ENCODE assay signal across 31 mouse cellular contexts in genomic region chr16:52513546-52514409, GRCm38 (mm10). TPM values are rescaled to one million over a fixed set of nuclear protein-coding genes. Genes with fewer than 3 reads are reported as not detected.
DNase-seq lines count a peak whose midpoint lies in the region; ATAC-seq and TF ChIP-seq lines count a peak whose summit lies in the region.
"Had no signal": no experiment of that assay in that cellular context is flagged by ENCODE, and none has a peak within 500 bp of the region (broad histone marks: within the 10 kb centered on the region; RNA-seq: fewer than 3 reads in every experiment).

No protein-coding gene starts in this region.

- WGBS in kidney, embryonic 16.5 days = 54% methylated on average over 5 of the region's 5 CpGs
- 58% methylated on average over 5 of the region's 5 CpGs for WGBS in stomach, embryonic 16.5 days
- WGBS in stomach, postnatal 0 days = 54% methylated on average over 5 of the region's 5 CpGs

- TF ChIP-seq CTCF in stomach, postnatal 0 days (IDR thresholded peaks at IDR 0.05; ENCODE audit: low read depth) = no peak

- H3K9ac ChIP-seq in kidney, embryonic 16.5 days (replicated peaks; ENCODE audit: low read length) = no peak overlapping the region
- H3K9ac ChIP-seq in stomach, embryonic 16.5 days (ENCODE audit: low read length) = no peak overlapping the region
- H3K9ac ChIP-seq in stomach, postnatal 0 days (ENCODE audit: low read length) = no peak overlapping the region
- H3K9ac ChIP-seq: hindbrain, embryonic 15.5 days; liver, embryonic 14.5 days; midbrain, embryonic 12.5 days; neural tube, embryonic 12.5 days had no signal

- no peak overlapping the region for H3K4me3 ChIP-seq in kidney, embryonic 16.5 days (ENCODE audit: low read length)
- no peak overlapping the region for H3K4me3 ChIP-seq in stomach, embryonic 16.5 days (replicated peaks; ENCODE audit: low read length)
- H3K4me3 ChIP-seq in stomach, postnatal 0 days (ENCODE audit: low read depth, low read length) = no peak overlapping the region
- H3K4me3 ChIP-seq: erythroblast, embryonic 14.5 days; hindbrain, embryonic 10.5 days; hindbrain, embryonic 15.5 days; megakaryocyte, embryonic 14.5 days; midbrain, embryonic 12.5 days; myocyte; neural tube, embryonic 12.5 days had no signal

- DNase-seq in frontal cortex, adult 2 months (ENCODE audit: extremely low spot score in 1 of 2, low spot score in 1 of 2) = peak; percentile 4 to 17
- DNase-seq in frontal cortex, postnatal 14 days (ENCODE audit: low spot score in 2 of 2) = no peak
- DNase-seq in kidney, adult 18-20 months = no peak
- DNase-seq in stomach, postnatal 0 days (ENCODE audit: low spot score) = no peak
- DNase-seq in ovary, adult 18-20 months (ENCODE audit: low spot score) = no peak
- DNase-seq: adrenal gland, postnatal 25 days; cerebellum, adult 18-20 months; cerebellum, postnatal 14 days; gastrocnemius, postnatal 25 days; heart, postnatal 10 days; kidney, adult 11 months; kidney, postnatal 4 days; layer of hippocampus, postnatal 36 days; liver; lung, adult 2 months; lung, postnatal 4 days; thymus, postnatal 14 days had no signal

- no peak for TF ChIP-seq EP300 in stomach, postnatal 0 days (optimal IDR thresholded peaks at IDR 0.05)

- H3K9me3 ChIP-seq in kidney, embryonic 16.5 days (ENCODE audit: low read length) = no peaks in the 10 kb centered on the region
- no peaks in the 10 kb centered on the region for H3K9me3 ChIP-seq in stomach, embryonic 16.5 days (replicated peaks; ENCODE audit: control insufficient read depth, low read length)
- no peaks in the 10 kb centered on the region for H3K9me3 ChIP-seq in stomach, postnatal 0 days (ENCODE audit: control insufficient read depth, low read length)
- H3K9me3 ChIP-seq: hindbrain, embryonic 10.5 days; hindbrain, embryonic 15.5 days; megakaryocyte, embryonic 14.5 days; midbrain, embryonic 12.5 days; neural tube, embryonic 12.5 days had no signal

- no peaks in the 10 kb centered on the region for H3K36me3 ChIP-seq in kidney, embryonic 16.5 days (ENCODE audit: insufficient read depth, low read length)
- no peaks in the 10 kb centered on the region for H3K36me3 ChIP-seq in stomach, embryonic 16.5 days (ENCODE audit: control insufficient read depth, insufficient read depth, low read length)
- H3K36me3 ChIP-seq in stomach, postnatal 0 days (ENCODE audit: control insufficient read depth, insufficient read depth, low read length) = no peaks in the 10 kb centered on the region
- H3K36me3 ChIP-seq: hindbrain, embryonic 10.5 days; hindbrain, embryonic 15.5 days; midbrain, embryonic 12.5 days; neural tube, embryonic 12.5 days had no signal

- H3K4me2 ChIP-seq in kidney, embryonic 16.5 days (replicated peaks; ENCODE audit: low read depth, low read length) = no peak overlapping the region
- H3K4me2 ChIP-seq in stomach, embryonic 16.5 days (ENCODE audit: low read depth, low read length) = no peak overlapping the region
- H3K4me2 ChIP-seq in stomach, postnatal 0 days (replicated peaks; ENCODE audit: low read depth) = no peak overlapping the region
- H3K4me2 ChIP-seq: heart, embryonic 11.5 days; hindbrain, embryonic 15.5 days; midbrain, embryonic 12.5 days; neural tube, embryonic 12.5 days had no signal

- no peak for ATAC-seq in kidney, embryonic 16.5 days (ENCODE audit: low FRiP score, low TSS enrichment)
- no peak for ATAC-seq in stomach, embryonic 16.5 days (ENCODE audit: insufficient read depth, low FRiP score)
- ATAC-seq in stomach, postnatal 0 days (ENCODE audit: low FRiP score, low TSS enrichment) = no peak
- ATAC-seq: CD4-positive, CD25-positive, alpha-beta regulatory T cell, adult 4 months; forebrain, embryonic 16.5 days; inflammation-experienced regulatory T-cells, adult 6 months had no signal

- H3K27ac ChIP-seq in kidney, embryonic 16.5 days (ENCODE audit: low read length) = 0 out of 2 replicates have a peak overlapping the region, but pooled peaks have one; percentile 34
- peak overlapping the region; percentile 29 for H3K27ac ChIP-seq in stomach, embryonic 16.5 days (ENCODE audit: low read length)
- no peak overlapping the region for H3K27ac ChIP-seq in stomach, postnatal 0 days (replicated peaks)
- H3K27ac ChIP-seq: hindbrain, embryonic 10.5 days; hindbrain, embryonic 15.5 days; liver, embryonic 14.5 days; midbrain, embryonic 12.5 days; neural tube, embryonic 12.5 days had no signal

- no peaks in the 10 kb centered on the region for H3K4me1 ChIP-seq in kidney, embryonic 16.5 days (ENCODE audit: insufficient read depth, low read length)
- no peaks in the 10 kb centered on the region for H3K4me1 ChIP-seq in stomach, embryonic 16.5 days (ENCODE audit: control insufficient read depth, insufficient read depth, low read length)
- no peaks in the 10 kb centered on the region for H3K4me1 ChIP-seq in stomach, postnatal 0 days (replicated peaks; ENCODE audit: control insufficient read depth, insufficient read depth)
- H3K4me1 ChIP-seq: hindbrain, embryonic 10.5 days; hindbrain, embryonic 15.5 days; megakaryocyte, embryonic 14.5 days; midbrain, embryonic 12.5 days; neural tube, embryonic 12.5 days had no signal

- no peaks in the 10 kb centered on the region for H3K27me3 ChIP-seq in kidney, embryonic 16.5 days (ENCODE audit: insufficient read depth, low read length)
- H3K27me3 ChIP-seq in stomach, embryonic 16.5 days (ENCODE audit: control insufficient read depth, insufficient read depth, low read length) = no peaks in the 10 kb centered on the region
- H3K27me3 ChIP-seq in stomach, postnatal 0 days (ENCODE audit: control insufficient read depth, insufficient read depth, low read length) = no peaks in the 10 kb centered on the region
- H3K27me3 ChIP-seq: hindbrain, embryonic 15.5 days; megakaryocyte, embryonic 14.5 days; midbrain, embryonic 12.5 days; neural tube, embryonic 12.5 days had no signal

RNA-seq across cellular contexts. Expression of gene Alcam, which starts 59.9 kb away (rescaled TPM):
- polyA plus RNA-seq in frontal cortex, adult 2 months (2012; rRNA removed) = 39.3 and 65.1 TPM in 2 replicates
- polyA plus RNA-seq in kidney, embryonic 16.5 days (2015; fragmentation: Nextera tagmentation; extraction: Ambion mirVana) = 67.2 and 70.6 TPM in 2 replicates
- polyA plus RNA-seq in stomach, embryonic 16.5 days (2015; fragmentation: Nextera tagmentation; extraction: Ambion mirVana) = 61.2 and 62.5 TPM in 2 replicates
- 19.7 and 20.4 TPM in 2 replicates for polyA plus RNA-seq in stomach, postnatal 0 days (2015; fragmentation: Nextera tagmentation; extraction: Ambion mirVana)

Comparison
In these comparisons a context has a peak if more than half of its experiments do, and no peak if none do; other contexts are left out.
1. DNase-seq: peak in frontal cortex, adult 2 months (2 of 2); none in frontal cortex, postnatal 14 days (0 of 2), kidney, adult 18-20 months (single experiment), stomach, postnatal 0 days (single experiment) and ovary, adult 18-20 months (single experiment).